Mouse (Mus musculus): Measurements from ENCODE around the gene Rnf43. TPM values are rescaled to one million over a fixed set of nuclear protein-coding genes. Genes with fewer than 3 reads are reported as not detected.
A peak's percentile ranks its signal among the peaks of the same experiment; 100 is the strongest.

Rnf43 gene
- polyA plus RNA-seq, 1 experiment = 9.0 TPM

DNA sequence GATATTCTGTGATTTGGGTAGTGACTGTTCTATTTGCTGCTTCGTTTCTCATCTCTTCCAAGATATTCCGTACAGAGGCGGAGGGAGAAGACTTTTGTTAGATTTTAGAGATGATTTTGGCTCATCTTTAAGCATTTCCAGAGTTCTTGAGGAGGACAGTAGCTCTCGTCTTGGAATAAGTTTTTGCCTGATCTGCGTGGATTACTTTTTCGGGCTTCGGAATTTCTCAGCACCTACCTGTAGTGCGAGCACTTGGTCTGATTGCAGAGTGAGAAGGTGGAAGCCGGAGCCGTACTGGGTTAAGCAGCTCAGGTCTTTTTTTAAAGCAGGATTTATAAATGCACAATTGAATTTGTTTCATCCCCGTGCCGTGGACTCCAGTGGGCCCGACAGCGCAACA lies 300 bp downstream of the Rnf43 start:
- peak overlapping the region; percentile 15; the same call in 1 of the 2 replicates for H3K4me3 ChIP-seq (ENCODE audit: control insufficient read depth, insufficient read depth, low read length)
- H3K36me3 ChIP-seq (ENCODE audit: control insufficient read depth, insufficient read depth, low read length) = no peaks in the 10 kb centered on the region
- H3K27ac ChIP-seq (ENCODE audit: control insufficient read depth, insufficient read depth, low read length) = peak overlapping the region; percentile 15; the same call in 1 of the 2 replicates
- DNase-seq = no peak
- 28% methylated on average over 14 of the region's 14 CpGs for WGBS
- peaks cover 4% of the 10 kb centered on the region; the same call in 1 of the 2 replicates for H3K27me3 ChIP-seq (ENCODE audit: control insufficient read depth, insufficient read depth, low read length)
- no peaks in the 10 kb centered on the region for H3K4me1 ChIP-seq (replicated peaks; ENCODE audit: control insufficient read depth, insufficient read depth, low read length)
- no peak for TF ChIP-seq CTCF (IDR thresholded peaks at IDR 0.05; ENCODE audit: borderline replicate concordance, control insufficient read depth, extremely low read depth, insufficient read depth, low read length, poor library complexity)
- TF ChIP-seq POLR2A (IDR thresholded peaks at IDR 0.05; ENCODE audit: control insufficient read depth, extremely low read depth, insufficient read depth, low read length, poor library complexity) = no peak

DNA sequence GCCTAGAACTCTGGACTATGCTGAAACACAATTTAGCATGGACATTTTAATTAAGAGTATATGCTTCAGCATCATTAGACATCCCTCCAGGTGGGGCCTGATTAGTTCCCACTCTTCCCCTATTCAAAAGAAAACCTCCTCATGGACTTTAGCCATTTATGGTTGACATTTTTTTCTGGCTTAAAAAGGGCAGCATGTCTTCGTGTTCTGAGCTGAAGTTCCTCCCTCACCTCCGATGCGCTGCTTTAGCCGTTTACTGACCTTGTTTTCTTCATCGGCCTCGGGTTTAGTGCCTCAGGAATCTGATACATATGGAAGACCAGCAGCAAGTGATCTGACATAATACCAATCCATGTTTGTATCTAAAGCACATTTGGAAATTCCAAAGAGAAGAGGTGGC lies 1.4 kb downstream of the Rnf43 start:
- peaks cover 4% of the 10 kb centered on the region; the same call in 1 of the 2 replicates for H3K27me3 ChIP-seq (ENCODE audit: control insufficient read depth, insufficient read depth, low read length)

DNA sequence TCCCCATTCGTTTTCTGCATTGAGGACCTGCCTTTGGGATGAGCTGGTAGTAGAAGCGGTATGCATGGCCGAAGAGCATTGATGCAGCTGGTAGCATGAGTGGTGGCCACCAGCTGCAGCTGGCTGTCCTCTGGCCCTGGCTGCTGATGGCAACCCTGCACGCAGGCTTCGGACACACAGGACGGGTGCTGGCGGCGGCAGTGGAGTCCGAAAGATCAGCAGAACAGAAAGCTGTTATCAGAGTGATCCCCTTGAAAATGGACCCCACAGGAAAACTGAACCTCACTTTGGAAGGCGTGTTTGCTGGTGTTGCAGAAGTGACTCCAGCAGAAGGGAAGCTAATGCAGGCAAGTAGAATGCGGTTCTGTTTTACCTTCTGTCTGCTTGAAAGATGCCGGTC lies 2.0 kb downstream of the Rnf43 start:
- H3K4me3 ChIP-seq (ENCODE audit: control insufficient read depth, insufficient read depth, low read length) = no peak overlapping the region; the same call in 1 of the 2 replicates

More for the DNA sequence above, 1.4 kb downstream of the Rnf43 start:
- Histone ChIP-seq H3K36me3 (ENCODE audit: control insufficient read depth, insufficient read depth, low read length) (no peaks in the 10 kb centered on the region), H3K4me1 (replicated peaks; ENCODE audit: control insufficient read depth, insufficient read depth, low read length) (no peaks in the 10 kb centered on the region), H3K27ac (ENCODE audit: control insufficient read depth, insufficient read depth, low read length) (no peak overlapping the region), H3K4me3 (ENCODE audit: control insufficient read depth, insufficient read depth, low read length) (no peak overlapping the region)
- DNase-seq = no peak
- WGBS = 91% methylated on average over 6 of the region's 6 CpGs
- no peak for TF ChIP-seq CTCF (IDR thresholded peaks at IDR 0.05; ENCODE audit: borderline replicate concordance, control insufficient read depth, extremely low read depth, insufficient read depth, low read length, poor library complexity)
- no peak for TF ChIP-seq POLR2A (IDR thresholded peaks at IDR 0.05; ENCODE audit: control insufficient read depth, extremely low read depth, insufficient read depth, low read length, poor library complexity)

DNA sequence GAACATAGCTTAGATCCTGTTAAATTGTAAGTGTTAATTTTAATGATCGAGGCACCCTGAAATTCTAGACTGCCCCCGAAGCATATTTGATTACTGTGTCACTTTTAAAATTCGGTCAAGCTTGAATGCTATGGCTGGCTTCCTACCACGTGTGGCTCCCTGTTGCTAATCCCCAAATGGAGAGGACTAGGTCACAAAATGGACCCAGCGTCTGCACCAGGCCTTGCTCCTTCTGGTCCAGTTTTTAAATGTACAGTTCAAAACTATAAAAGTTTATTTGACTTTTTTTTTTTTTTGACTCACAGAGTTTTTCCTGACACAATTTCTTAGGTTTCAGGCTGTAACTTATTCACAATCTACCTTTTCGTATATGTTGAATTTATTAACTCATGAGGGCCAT lies 2.7 kb downstream of the Rnf43 start:
- Histone ChIP-seq H3K4me1 (replicated peaks; ENCODE audit: control insufficient read depth, insufficient read depth, low read length) (no peaks in the 10 kb centered on the region), H3K36me3 (ENCODE audit: control insufficient read depth, insufficient read depth, low read length) (no peaks in the 10 kb centered on the region), H3K27me3 (ENCODE audit: control insufficient read depth, insufficient read depth, low read length) (peaks cover 4% of the 10 kb centered on the region; the same call in 1 of the 2 replicates), H3K27ac (ENCODE audit: control insufficient read depth, insufficient read depth, low read length) (no peak overlapping the region), H3K4me3 (ENCODE audit: control insufficient read depth, insufficient read depth, low read length) (no peak overlapping the region)
- WGBS = 91% methylated on average over 6 of the region's 6 CpGs
- no peak for DNase-seq
- TF ChIP-seq POLR2A (IDR thresholded peaks at IDR 0.05; ENCODE audit: control insufficient read depth, extremely low read depth, insufficient read depth, low read length, poor library complexity) = no peak
- no peak for TF ChIP-seq CTCF (IDR thresholded peaks at IDR 0.05; ENCODE audit: borderline replicate concordance, control insufficient read depth, extremely low read depth, insufficient read depth, low read length, poor library complexity)

More for the DNA sequence above, 2.0 kb downstream of the Rnf43 start:
- Histone ChIP-seq H3K4me1 (replicated peaks; ENCODE audit: control insufficient read depth, insufficient read depth, low read length) (no peaks in the 10 kb centered on the region), H3K27ac (ENCODE audit: control insufficient read depth, insufficient read depth, low read length) (no peak overlapping the region), H3K36me3 (ENCODE audit: control insufficient read depth, insufficient read depth, low read length) (no peaks in the 10 kb centered on the region), H3K27me3 (ENCODE audit: control insufficient read depth, insufficient read depth, low read length) (peaks cover 4% of the 10 kb centered on the region; the same call in 1 of the 2 replicates)
- TF ChIP-seq CTCF (IDR thresholded peaks at IDR 0.05; ENCODE audit: borderline replicate concordance, control insufficient read depth, extremely low read depth, insufficient read depth, low read length, poor library complexity) (no peak), POLR2A (IDR thresholded peaks at IDR 0.05; ENCODE audit: control insufficient read depth, extremely low read depth, insufficient read depth, low read length, poor library complexity) (no peak)
- WGBS = 91% methylated on average over 12 of the region's 12 CpGs
- no peak for DNase-seq

DNA sequence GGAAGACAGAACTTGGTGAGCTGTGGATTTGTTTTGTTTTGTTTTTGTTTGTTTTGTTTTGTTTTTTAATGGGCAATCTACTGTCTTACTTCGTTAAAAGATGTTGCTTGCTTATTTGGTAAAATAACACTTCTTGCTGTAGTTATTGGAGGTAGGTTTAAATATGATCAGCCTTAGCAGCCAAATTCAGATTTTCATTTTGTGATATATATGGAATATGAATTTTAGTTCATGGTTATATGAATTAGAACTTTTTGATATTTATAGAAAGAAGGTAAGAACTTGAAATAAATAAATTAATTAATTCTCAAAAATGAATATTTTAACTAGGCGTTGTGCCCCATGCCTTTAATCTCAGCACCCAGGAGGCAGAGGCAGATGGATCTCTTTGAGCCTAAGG lies 3.1 kb downstream of the Rnf43 start:
- Histone ChIP-seq H3K4me1 (replicated peaks; ENCODE audit: control insufficient read depth, insufficient read depth, low read length) (no peaks in the 10 kb centered on the region), H3K27me3 (ENCODE audit: control insufficient read depth, insufficient read depth, low read length) (peaks cover 4% of the 10 kb centered on the region; the same call in 1 of the 2 replicates), H3K36me3 (ENCODE audit: control insufficient read depth, insufficient read depth, low read length) (no peaks in the 10 kb centered on the region), H3K4me3 (ENCODE audit: control insufficient read depth, insufficient read depth, low read length) (no peak overlapping the region), H3K27ac (ENCODE audit: control insufficient read depth, insufficient read depth, low read length) (no peak overlapping the region)
- TF ChIP-seq CTCF (IDR thresholded peaks at IDR 0.05; ENCODE audit: borderline replicate concordance, control insufficient read depth, extremely low read depth, insufficient read depth, low read length, poor library complexity) = no peak
- TF ChIP-seq POLR2A (IDR thresholded peaks at IDR 0.05; ENCODE audit: control insufficient read depth, extremely low read depth, insufficient read depth, low read length, poor library complexity) = no peak
- DNase-seq = no peak
- WGBS = 91% methylated on average over 2 of the region's 2 CpGs

DNA sequence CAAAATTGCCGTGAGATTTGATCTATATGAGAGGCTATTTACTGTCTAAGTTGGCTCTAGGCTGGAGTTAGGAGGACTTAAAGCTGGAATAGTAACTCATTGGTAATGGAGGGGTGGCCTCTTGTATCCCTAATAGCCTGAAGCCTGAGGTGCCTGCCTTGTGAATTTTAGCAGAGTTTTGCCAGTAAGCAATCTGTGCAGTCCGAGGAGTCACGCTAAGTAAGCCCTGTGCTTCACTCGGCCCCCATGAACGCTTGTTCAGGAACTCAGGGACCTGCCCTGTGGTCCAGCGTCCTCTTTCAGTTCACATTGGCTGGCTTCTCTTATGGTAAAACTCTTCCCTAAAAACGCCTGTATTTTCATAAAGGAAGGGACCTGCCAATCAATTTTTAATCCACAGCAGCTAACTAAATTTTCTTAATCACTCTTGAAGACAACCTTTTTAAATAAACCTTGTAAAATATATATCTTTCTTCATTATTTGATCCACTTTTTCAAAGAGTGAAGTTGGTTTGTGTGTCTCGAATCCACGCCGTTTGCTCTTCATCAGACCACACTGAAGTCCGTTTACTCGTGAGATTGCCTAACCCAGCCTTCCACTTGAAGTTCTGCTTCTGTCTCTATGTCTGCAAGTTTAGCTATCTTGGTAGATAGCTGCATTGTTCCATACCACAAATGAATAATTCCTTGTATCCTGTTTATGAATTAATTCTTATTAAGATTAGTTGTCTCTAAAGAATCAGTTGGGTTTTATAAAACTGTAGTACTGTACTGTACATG lies 3.9 kb downstream of the Rnf43 start:
- Histone ChIP-seq H3K4me3 (ENCODE audit: control insufficient read depth, insufficient read depth, low read length) (no peak overlapping the region), H3K27ac (ENCODE audit: control insufficient read depth, insufficient read depth, low read length) (no peak overlapping the region), H3K27me3 (ENCODE audit: control insufficient read depth, insufficient read depth, low read length) (peaks cover 4% of the 10 kb centered on the region; the same call in 1 of the 2 replicates), H3K4me1 (replicated peaks; ENCODE audit: control insufficient read depth, insufficient read depth, low read length) (no peaks in the 10 kb centered on the region), H3K36me3 (ENCODE audit: control insufficient read depth, insufficient read depth, low read length) (no peaks in the 10 kb centered on the region)
- no peak for DNase-seq
- TF ChIP-seq CTCF (IDR thresholded peaks at IDR 0.05; ENCODE audit: borderline replicate concordance, control insufficient read depth, extremely low read depth, insufficient read depth, low read length, poor library complexity) (no peak), POLR2A (IDR thresholded peaks at IDR 0.05; ENCODE audit: control insufficient read depth, extremely low read depth, insufficient read depth, low read length, poor library complexity) (no peak)
- 86% methylated on average over 12 of the region's 12 CpGs for WGBS
